Mouse (Mus musculus): ENCODE results near the gene Sema3f. TPM values are rescaled to one million over a fixed set of nuclear protein-coding genes. Genes with fewer than 3 reads are reported as not detected.

Gene Sema3f
- total and polyA plus RNA-seq, 2 experiments from 2014 or later = 2.7 to 59.5 TPM

DNA sequence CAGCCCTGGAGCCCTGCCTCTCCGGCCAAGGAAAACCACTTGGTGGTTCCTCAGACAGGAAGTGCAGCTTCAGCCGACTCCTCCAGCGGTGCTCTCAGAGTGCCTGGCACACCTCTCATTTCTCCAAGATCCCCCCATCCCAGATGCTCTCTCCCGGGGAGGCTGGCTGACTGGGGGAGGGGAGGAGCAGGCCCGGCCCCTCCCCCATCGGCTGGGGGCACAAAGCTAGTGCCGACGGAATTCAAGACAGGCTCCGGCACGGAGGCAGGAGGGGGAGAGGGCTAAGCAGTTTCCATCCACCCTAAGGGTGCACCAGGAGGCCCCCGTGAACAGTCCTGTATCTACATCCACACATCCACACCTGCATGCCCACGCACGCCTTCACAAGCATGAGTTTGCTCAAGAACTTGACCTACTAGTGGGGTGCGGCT is 3.5 kb downstream of the Sema3f start:
- H3K27me3 ChIP-seq (ENCODE audit: control insufficient read depth, insufficient read depth, low read length) = peaks cover 47% of the 10 kb centered on the region
- H3K9me3 ChIP-seq (replicated peaks; ENCODE audit: control insufficient read depth, low read length) = no peaks in the 10 kb centered on the region
- WGBS = 13% methylated on average over 13 of the region's 14 CpGs
- H3K4me1 ChIP-seq (ENCODE audit: control insufficient read depth, insufficient read depth) = peaks cover 16% of the 10 kb centered on the region; the same call in 1 of the 2 replicates
- no peaks in the 10 kb centered on the region for H3K36me3 ChIP-seq (replicated peaks; ENCODE audit: control insufficient read depth, insufficient read depth, low read length)
- H3K9ac ChIP-seq (replicated peaks; ENCODE audit: low read depth, low read length) = no peak overlapping the region
- no peak overlapping the region for H3K4me3 ChIP-seq (ENCODE audit: low read depth, low read length)
- H3K4me2 ChIP-seq (ENCODE audit: low read depth, low read length) = peak overlapping the region; percentile 91
- no peak for ATAC-seq (ENCODE audit: insufficient read depth, low read depth)
- H3K27ac ChIP-seq (ENCODE audit: low read depth) = no peak overlapping the region
- no peak for TF ChIP-seq EP300 (IDR thresholded peaks at IDR 0.05; ENCODE audit: low read depth)
- no peak for DNase-seq (ENCODE audit: low spot score)

DNA sequence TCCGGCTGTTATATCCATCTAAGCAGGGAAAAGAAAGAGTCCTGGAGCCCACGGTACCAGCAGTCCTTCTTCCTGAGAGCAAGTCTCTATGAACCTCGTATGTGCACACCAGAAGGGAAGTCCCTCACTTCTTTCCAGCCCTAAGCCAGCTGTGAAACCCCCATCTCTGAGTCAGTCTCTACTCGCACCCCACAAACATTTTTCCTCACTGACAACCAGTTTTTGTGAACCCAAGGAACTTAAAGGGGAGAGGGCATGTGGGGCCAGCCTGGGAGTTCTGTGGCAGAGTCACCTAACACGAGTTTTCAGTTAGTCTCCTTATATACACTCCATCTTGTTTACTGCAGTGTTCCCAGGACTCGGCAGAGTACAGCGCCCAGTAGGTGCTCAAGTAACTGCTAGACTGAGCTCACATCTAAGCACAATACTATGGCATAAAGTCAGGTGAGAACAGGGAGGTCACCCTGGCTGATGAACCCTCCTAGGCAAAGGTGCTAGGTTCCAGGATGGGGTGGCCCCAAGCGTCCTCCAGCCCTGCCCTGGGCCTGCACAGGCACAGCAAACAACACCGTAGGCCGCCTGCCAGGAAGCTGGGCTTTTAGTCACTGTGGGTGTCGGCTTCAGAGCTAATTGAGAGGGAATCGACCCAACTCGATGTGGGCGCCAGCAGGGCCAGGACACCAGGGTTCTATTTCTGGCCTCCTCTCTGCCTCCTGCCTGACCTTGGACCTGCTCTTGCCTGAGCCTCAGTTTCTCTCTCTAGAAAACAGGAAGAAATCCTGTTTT is 6.7 kb downstream of the Sema3f start:
- Histone ChIP-seq H3K4me2 (ENCODE audit: low read depth, low read length) (no peak overlapping the region), H3K27ac (ENCODE audit: low read depth) (no peak overlapping the region), H3K4me3 (ENCODE audit: low read depth, low read length) (no peak overlapping the region), H3K4me1 (ENCODE audit: control insufficient read depth, insufficient read depth) (peaks cover 27% of the 10 kb centered on the region; the same call in 1 of the 2 replicates), H3K9ac (replicated peaks; ENCODE audit: low read depth, low read length) (no peak overlapping the region), H3K36me3 (replicated peaks; ENCODE audit: control insufficient read depth, insufficient read depth, low read length) (no peaks in the 10 kb centered on the region), H3K9me3 (replicated peaks; ENCODE audit: control insufficient read depth, low read length) (no peaks in the 10 kb centered on the region), H3K27me3 (ENCODE audit: control insufficient read depth, insufficient read depth, low read length) (peaks cover 25% of the 10 kb centered on the region)
- DNase-seq (ENCODE audit: low spot score) = no peak
- TF ChIP-seq EP300 (IDR thresholded peaks at IDR 0.05; ENCODE audit: low read depth) (no peak), CTCF (IDR thresholded peaks at IDR 0.05; ENCODE audit: low read depth) (no peak)
- WGBS = 55% methylated on average over 14 of the region's 14 CpGs
- no peak for ATAC-seq (ENCODE audit: insufficient read depth, low read depth)

DNA sequence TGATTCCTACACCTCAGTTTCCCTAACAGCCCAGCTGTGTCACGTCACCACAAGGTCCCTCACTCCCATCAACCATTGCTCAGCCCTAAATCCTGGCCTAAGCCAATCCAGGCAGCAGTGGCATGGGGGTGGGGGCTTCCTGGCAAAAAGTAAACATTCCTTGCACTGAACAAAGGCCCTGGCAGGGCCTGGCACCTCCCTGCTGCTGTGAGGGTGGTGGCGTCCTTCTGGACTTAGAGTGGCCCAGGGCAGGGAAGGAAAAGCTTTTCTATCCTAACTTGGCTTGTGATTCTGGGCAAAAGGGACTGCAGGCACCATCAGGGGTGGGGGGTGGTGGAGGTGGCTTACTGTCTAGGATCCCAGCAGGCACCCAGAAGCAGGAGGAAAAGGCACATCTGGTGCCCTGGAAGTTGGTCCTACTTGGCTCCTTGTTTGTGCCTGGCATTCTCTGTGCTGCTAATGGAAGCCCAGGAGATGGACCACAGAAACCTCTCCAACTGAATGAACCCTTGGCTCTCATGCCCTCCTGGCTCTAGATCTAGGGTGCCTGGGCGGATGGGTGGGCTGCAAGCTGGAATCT is 7.6 kb downstream of the Sema3f start:
- H3K27me3 ChIP-seq (ENCODE audit: control insufficient read depth, insufficient read depth, low read length) = peaks cover 17% of the 10 kb centered on the region
- TF ChIP-seq CTCF (IDR thresholded peaks at IDR 0.05; ENCODE audit: low read depth) = no peak
- no peak for TF ChIP-seq EP300 (IDR thresholded peaks at IDR 0.05; ENCODE audit: low read depth)
- WGBS = 66% methylated on average over 3 of the region's 3 CpGs
- no peak overlapping the region for H3K4me3 ChIP-seq (ENCODE audit: low read depth, low read length)
- DNase-seq (ENCODE audit: low spot score) (no peak), ATAC-seq (ENCODE audit: insufficient read depth, low read depth) (no peak)
- H3K4me2 ChIP-seq (ENCODE audit: low read depth, low read length) = no peak overlapping the region
- H3K36me3 ChIP-seq (replicated peaks; ENCODE audit: control insufficient read depth, insufficient read depth, low read length) = no peaks in the 10 kb centered on the region
- H3K9ac ChIP-seq (replicated peaks; ENCODE audit: low read depth, low read length) = no peak overlapping the region
- H3K4me1 ChIP-seq (ENCODE audit: control insufficient read depth, insufficient read depth) = peaks cover 24% of the 10 kb centered on the region
- no peaks in the 10 kb centered on the region for H3K9me3 ChIP-seq (replicated peaks; ENCODE audit: control insufficient read depth, low read length)
- peak overlapping the region; percentile 41; the same call in 1 of the 2 replicates for H3K27ac ChIP-seq (ENCODE audit: low read depth)

DNA sequence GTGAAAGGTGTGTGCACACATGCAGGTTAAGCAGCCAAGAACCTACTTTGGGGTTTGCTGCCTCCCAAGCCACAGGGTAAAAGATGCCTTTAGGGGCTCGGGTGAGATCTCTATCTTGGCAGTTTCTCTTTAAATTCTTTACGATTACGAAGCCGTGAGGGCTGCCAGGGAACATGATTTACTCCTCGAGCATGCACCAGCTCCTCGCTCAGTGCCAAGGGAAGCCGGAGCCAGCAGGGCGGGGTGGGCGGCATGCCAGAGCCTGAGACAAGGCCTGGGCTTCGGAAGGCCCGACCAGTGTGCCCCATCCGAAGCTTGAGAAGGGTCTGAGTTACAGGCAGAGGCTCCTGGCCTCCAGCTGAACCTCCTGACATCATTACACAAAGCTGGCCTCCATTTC is 8.7 kb downstream of the Sema3f start:
- Histone ChIP-seq H3K4me2 (ENCODE audit: low read depth, low read length) (no peak overlapping the region), H3K36me3 (replicated peaks; ENCODE audit: control insufficient read depth, insufficient read depth, low read length) (no peaks in the 10 kb centered on the region), H3K27ac (ENCODE audit: low read depth) (no peak overlapping the region), H3K9me3 (replicated peaks; ENCODE audit: control insufficient read depth, low read length) (no peaks in the 10 kb centered on the region), H3K27me3 (ENCODE audit: control insufficient read depth, insufficient read depth, low read length) (peaks cover 6% of the 10 kb centered on the region; the same call in 1 of the 2 replicates), H3K4me1 (ENCODE audit: control insufficient read depth, insufficient read depth) (peaks cover 24% of the 10 kb centered on the region), H3K9ac (replicated peaks; ENCODE audit: low read depth, low read length) (no peak overlapping the region), H3K4me3 (ENCODE audit: low read depth, low read length) (no peak overlapping the region)
- TF ChIP-seq EP300 (IDR thresholded peaks at IDR 0.05; ENCODE audit: low read depth) = no peak
- no peak for TF ChIP-seq CTCF (IDR thresholded peaks at IDR 0.05; ENCODE audit: low read depth)
- no peak for DNase-seq (ENCODE audit: low spot score)
- peak; percentile 30; the same call in 1 of the 2 replicates for ATAC-seq (ENCODE audit: insufficient read depth, low read depth)
- WGBS = 27% methylated on average over 12 of the region's 12 CpGs

DNA sequence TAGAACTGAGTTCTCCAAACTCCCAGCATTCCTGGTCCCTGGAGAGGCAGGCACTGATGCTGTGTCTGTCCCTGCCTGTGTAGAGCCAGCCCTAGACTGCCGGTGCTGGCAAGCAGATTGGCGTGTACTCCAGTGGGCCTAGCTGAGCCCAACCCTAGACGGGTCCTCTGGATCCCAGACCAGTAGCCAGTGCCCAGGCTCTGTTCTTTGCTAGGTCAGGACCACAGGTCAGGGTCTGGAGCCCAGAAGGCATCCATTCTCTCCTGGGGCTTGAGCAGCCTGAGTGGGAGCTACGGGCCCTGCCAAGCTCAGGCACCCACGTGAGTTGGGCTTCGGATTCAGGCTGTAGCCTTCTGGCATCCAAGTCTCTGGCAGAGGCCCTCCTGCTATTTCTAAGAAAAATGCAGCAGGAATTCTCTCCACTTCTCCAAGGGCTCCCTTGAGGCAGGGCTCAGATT is 10.1 kb downstream of the Sema3f start:
- peaks cover 24% of the 10 kb centered on the region for H3K4me1 ChIP-seq (ENCODE audit: control insufficient read depth, insufficient read depth)

More for the DNA sequence above, 10.1 kb downstream of the Sema3f start:
- Histone ChIP-seq H3K27ac (ENCODE audit: low read depth) (peak overlapping the region; percentile 34), H3K9ac (replicated peaks; ENCODE audit: low read depth, low read length) (no peak overlapping the region), H3K36me3 (replicated peaks; ENCODE audit: control insufficient read depth, insufficient read depth, low read length) (no peaks in the 10 kb centered on the region), H3K9me3 (replicated peaks; ENCODE audit: control insufficient read depth, low read length) (no peaks in the 10 kb centered on the region), H3K4me2 (ENCODE audit: low read depth, low read length) (no peak overlapping the region), H3K4me3 (ENCODE audit: low read depth, low read length) (no peak overlapping the region), H3K27me3 (ENCODE audit: control insufficient read depth, insufficient read depth, low read length) (no peaks in the 10 kb centered on the region)
- DNase-seq (ENCODE audit: low spot score) (no peak), ATAC-seq (ENCODE audit: insufficient read depth, low read depth) (no peak)
- 33% methylated on average over 6 of the region's 6 CpGs for WGBS
- TF ChIP-seq EP300 (IDR thresholded peaks at IDR 0.05; ENCODE audit: low read depth) (no peak), CTCF (IDR thresholded peaks at IDR 0.05; ENCODE audit: low read depth) (no peak)
